Mouse (Mus musculus): ENCODE data around the gene Hdgfl3. TPM values are rescaled to one million over a fixed set of nuclear protein-coding genes. Genes with fewer than 3 reads are reported as not detected.

Hdgfl3 gene
- polyA plus RNA-seq, 1 experiment from 2014 or later, result 59.0 TPM

DNA sequence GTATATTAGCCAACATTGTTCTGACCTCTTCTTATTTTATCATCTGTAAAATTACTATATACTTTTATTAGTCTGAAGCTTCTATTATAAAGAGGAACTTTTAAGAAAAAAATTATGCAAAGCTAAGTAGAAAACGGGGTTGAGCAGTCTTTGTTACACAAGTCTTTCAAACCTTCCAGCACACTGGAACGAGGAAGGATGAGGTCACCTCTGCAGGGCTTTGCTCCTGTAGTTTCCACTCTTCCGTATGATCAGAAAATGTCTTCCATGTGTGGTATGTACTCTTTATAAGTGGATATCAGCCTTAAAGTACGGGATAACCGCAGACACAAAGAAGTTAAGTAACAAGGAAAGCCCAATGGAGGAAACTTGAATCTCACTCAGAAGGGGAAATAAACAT lies 98.8 kb downstream of the Hdgfl3 start:
- no peak overlapping the region for H3K9ac ChIP-seq
- no peaks in the 10 kb centered on the region for H3K36me3 ChIP-seq
- H3K4me3 ChIP-seq, result no peak overlapping the region
- no peaks in the 10 kb centered on the region for H3K27me3 ChIP-seq
- WGBS, result 94% methylated on average over 5 of the region's 5 CpGs
- H3K27ac ChIP-seq (replicated peaks), result no peak overlapping the region
- no peaks in the 10 kb centered on the region for H3K9me3 ChIP-seq
- no peaks in the 10 kb centered on the region for H3K4me1 ChIP-seq (replicated peaks)
- ATAC-seq (ENCODE audit: low FRiP score, low read depth), result no peak
- no peak overlapping the region for H3K4me2 ChIP-seq

GRCm38 (mm10) chr7:81834847-81835246 lies 99.4 kb downstream of the Hdgfl3 start:
- Histone ChIP-seq H3K9me3 (no peaks in the 10 kb centered on the region), H3K4me2 (no peak overlapping the region), H3K27me3 (no peaks in the 10 kb centered on the region), H3K9ac (no peak overlapping the region), H3K4me1 (replicated peaks) (peaks cover 2% of the 10 kb centered on the region), H3K36me3 (no peaks in the 10 kb centered on the region), H3K27ac (replicated peaks) (no peak overlapping the region), H3K4me3 (no peak overlapping the region)
- no peak for ATAC-seq (ENCODE audit: low FRiP score, low read depth)

Other genes with a start within 250 kb of the Hdgfl3 start
- 29.6 and 34.4 TPM in 2 replicates for gene Homer2, start 226.9 kb downstream of the Hdgfl3 start, polyA plus RNA-seq (2015; fragmentation: Nextera tagmentation; extraction: Ambion mirVana)
- gene Ramac, start 171.5 kb downstream of the Hdgfl3 start, polyA plus RNA-seq (2015; fragmentation: Nextera tagmentation; extraction: Ambion mirVana), result 129 and 137 TPM in 2 replicates
- 44.7 and 49.8 TPM in 2 replicates for gene 3110040N11Rik, start 145.0 kb downstream of the Hdgfl3 start, polyA plus RNA-seq (2015; fragmentation: Nextera tagmentation; extraction: Ambion mirVana)
- 90.5 and 93.8 TPM in 2 replicates for gene Btbd1, start 105.0 kb downstream of the Hdgfl3 start, polyA plus RNA-seq (2015; fragmentation: Nextera tagmentation; extraction: Ambion mirVana)
- gene Gm10160, start 78.7 kb downstream of the Hdgfl3 start, polyA plus RNA-seq (2015; fragmentation: Nextera tagmentation; extraction: Ambion mirVana), result not detected in 2 replicates
- 11.7 and 11.8 TPM in 2 replicates for gene Tm6sf1, start 75.5 kb downstream of the Hdgfl3 start, polyA plus RNA-seq (2015; fragmentation: Nextera tagmentation; extraction: Ambion mirVana)
- 0.36 and 0.69 TPM in 2 replicates for gene Bnc1, start 57.8 kb upstream of the Hdgfl3 start, polyA plus RNA-seq (2015; fragmentation: Nextera tagmentation; extraction: Ambion mirVana)
- gene Sh3gl3, start 239.4 kb upstream of the Hdgfl3 start, polyA plus RNA-seq (2015; fragmentation: Nextera tagmentation; extraction: Ambion mirVana), result 63.4 and 66.3 TPM in 2 replicates

All from hindbrain, embryonic 15.5 days (tissue).